Mouse (Mus musculus) G1E-ER4 (cell line): ENCODE measurements around the gene Ccdc28a. TPM values are rescaled to one million over a fixed set of nuclear protein-coding genes. Genes with fewer than 3 reads are reported as not detected.

Experiments
- GATA1 ChIP-seq: IDR thresholded peaks from one replicate; pipeline ENCODE4 v1.8.0; 2012; ENCODE audit warnings: low read length, inconsistent platforms
- polyA plus RNA-seq: library from polyadenylated mRNA; stranded (reverse); fragments of >175 nt; gene quantifications from 2 replicates; pipeline ENCODE4 v1.2.3, GENCODE M21; 2012

Ccdc28a gene
- polyA plus RNA-seq: 1.1 and 1.3 TPM in 2 replicates

DNA sequence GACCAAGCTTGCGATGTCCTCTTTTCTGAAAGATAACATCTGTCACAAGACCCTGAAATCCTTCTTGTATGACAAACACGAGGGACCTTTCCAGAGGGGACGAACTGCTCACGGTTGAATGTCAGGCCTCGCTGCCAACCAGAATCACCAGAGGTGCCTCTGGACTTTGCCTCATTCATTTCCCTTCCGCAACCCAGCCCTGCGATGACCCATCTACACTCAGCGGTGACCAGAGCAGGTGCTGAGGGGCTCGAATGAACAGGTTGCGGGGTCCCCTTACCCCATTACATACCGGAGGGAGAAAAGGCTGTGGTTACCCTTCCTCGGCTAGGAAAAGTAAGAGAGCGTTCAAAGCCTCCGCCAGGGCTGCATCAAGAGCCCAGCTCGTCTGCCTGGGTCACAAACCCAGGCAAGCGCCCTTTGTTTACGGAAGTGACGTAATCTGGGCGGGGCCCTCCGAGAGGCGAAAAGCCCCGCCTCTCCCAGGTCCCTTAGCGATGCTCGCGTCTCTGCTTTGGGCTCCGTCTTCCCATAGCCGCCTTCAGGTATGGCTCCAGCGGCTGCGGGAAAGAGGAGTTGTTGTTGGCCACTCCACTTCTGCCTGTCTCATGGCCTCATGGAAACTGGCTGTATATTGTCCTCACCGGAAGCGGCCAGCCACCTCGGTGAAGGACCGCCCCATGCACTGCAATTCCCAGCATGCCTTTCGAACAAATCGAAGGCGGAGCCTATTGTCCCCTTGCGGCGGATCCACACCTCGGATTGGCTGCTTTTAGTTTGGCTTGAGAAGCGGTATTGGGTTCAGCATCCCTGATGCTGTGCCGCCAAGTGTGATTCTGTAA is at the start of gene Ccdc28a:
Gene Ccdc28a, minus strand, starts transcription at position 439 of the 842 bp plus-strand sequence.
- TF ChIP-seq GATA1: no peak

DNA sequence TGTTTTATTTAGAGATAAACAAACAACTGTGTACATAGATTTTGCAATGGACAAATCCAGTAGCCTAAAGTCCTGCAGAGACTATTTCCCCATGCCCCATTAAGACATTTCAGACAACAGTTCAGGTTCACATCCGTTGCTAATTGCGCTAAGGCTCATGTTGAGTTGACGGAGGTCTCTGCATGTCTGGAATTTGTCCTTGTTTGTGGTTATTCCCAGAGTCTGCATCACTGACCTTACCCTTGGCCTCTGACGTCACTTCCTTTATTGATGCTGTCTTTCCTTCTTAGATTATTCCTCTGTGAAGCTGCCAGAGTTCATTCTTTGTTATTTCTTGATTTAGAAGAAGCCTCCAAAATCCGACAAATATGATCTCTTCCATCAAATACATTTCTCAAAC is 49.2 kb upstream of the Ccdc28a start:
- no peak for TF ChIP-seq GATA1

DNA sequence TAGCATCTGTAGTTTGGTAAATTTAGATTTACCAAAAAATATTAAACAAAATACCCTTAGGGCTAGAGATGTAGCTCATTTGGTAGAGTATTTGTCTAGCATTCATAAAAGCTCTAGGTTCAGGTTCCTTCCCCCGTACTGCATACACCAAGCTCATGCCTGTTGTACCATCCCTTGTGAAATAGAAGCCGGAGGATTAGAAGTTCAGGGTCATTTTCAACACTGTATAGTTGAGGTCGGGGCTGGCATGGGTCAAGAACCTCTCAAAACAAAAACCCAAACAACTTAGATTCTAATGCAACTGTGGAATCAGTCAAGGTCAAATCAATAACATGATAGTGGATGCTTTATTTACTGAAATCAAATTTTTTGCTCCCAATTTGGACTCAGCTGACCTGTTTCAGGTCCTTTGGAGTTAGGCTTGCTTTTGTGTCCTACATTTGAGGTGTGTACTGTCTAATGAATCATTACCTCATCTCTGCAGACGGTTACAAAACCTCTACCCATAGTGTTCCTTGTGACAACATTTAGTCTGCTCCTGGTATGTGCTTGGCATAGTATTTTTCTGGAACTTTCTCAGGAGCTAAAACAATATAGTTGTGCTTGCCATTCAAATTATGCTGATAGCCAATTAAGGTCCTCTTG is 41.4 kb upstream of the Ccdc28a start:
- TF ChIP-seq GATA1: no peak

DNA sequence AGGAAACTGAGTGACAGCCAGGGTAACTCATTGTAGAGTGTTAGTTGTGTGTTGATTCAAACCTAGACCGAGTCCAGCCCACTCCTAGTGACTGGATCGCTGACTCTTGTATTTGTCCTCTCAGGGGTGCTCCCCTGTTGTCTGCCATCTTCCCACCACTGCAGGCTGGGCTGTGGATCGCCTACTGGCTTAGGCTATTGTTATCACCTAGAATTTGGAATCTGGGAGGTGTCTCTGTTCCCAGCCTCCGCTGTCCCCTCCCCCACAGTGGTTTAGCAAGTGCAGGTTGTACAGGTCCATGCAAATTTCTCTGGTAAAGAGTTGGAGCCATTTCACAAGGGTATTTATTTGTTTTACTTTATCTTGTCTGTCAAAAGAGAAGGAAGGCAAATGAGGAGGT is 16.5 kb upstream of the Ccdc28a start:
- TF ChIP-seq GATA1: no peak

DNA sequence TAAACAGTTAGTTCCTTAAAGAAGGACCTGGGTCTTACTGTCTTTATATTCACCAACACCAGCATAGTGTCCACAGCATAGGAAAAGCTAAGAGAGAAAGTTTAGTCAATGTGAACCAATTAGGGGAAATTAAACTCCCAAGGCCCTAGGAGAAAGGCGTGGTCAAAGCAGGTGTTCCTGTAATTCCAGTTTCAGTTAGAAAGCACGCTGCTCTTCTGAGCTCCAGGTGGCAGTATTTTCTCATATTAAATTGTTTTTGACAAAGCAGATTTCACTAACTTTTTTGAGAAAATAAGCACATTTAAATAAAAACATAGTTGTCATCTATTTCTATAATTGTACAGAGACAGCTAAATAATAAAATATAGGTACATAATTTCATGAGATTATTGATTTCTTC is 8.8 kb upstream of the Ccdc28a start:
- no peak for TF ChIP-seq GATA1

DNA sequence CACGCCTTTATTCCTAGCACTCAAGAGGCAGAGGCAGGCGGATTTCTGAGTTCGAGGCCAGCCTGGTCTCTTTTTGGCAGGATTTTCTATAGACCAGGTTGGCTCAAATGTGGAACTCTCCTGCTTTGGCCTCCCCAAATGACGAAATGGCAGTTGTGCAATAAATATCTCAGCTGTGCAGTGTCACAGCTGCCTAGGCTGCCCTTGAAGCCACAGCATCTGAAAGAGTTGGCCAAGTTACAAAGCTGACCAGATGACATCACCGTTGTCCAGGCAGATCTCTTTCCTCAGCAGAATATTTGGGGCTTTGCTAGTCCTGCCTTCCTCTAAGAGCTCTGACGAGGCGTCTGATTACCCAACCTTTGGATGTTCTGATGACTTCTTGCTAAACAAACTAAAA is 2.4 kb upstream of the Ccdc28a start:
- no peak for TF ChIP-seq GATA1

DNA sequence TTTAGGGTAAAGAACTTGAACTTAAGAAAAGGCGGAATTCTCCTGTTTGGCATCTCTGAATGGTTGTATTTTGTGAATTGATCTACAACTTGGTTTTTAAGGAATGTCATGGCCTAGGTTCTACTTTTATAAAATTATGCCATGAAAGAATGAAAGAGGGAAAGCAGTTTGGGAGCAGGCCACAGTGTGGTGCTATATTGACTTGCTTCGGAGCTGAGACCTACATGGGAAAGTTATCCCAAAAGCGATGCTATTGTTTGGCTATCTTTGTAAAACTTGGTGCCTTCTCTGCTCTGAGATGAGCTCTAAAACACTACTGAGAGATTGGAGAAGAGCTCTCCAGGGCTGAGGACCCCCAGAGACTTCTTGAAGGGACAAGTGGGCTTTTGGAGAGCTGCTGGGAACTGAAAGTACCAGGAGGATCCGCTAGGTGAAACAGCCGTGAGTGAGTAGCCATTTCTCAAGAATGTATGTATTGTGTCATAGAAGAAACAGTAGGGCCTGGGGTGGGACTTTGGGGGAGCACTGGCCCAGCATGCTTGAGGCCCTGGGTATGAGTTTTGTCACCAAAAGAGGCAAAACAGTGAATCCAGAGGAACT is 1.6 kb upstream of the Ccdc28a start:
- no peak for TF ChIP-seq GATA1

DNA sequence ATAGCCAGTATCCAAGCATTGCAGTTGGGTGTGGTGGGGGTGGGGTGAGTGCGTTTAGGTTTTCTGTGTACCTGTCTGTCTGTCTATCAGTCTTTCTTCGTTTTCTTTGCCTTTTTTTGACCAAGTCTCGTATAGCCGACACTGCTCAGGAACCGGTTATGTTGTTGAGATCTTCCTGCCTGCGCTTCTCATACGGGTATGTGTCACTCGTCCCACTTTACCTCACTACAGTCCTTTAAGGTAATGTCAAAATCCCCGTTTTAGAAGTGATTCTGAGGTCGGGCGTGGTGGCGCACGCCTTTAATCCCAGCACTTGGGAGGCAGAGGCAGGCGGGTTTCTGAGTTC is 577 bp upstream of the Ccdc28a start:
- TF ChIP-seq GATA1: no peak

DNA sequence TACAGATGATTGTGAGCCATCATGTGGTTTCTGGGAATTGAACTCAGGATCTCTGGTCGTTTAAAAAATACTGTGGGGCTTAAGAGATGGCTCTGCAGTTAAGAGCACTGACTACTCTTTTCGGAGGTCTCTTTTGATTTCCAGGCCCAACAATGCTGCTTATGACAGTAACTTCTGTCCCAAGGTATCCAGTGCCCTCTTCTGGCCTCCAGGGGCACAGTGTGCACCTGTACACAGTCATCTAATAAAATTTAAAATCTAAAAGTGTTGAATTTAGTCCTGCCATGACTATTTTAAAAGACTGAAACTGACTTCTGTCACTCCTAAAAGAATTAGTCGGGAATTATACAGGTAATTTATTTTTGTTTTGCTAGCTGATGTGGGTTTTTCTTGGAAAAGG is 907 bp downstream of the Ccdc28a start:
- no peak for TF ChIP-seq GATA1

DNA sequence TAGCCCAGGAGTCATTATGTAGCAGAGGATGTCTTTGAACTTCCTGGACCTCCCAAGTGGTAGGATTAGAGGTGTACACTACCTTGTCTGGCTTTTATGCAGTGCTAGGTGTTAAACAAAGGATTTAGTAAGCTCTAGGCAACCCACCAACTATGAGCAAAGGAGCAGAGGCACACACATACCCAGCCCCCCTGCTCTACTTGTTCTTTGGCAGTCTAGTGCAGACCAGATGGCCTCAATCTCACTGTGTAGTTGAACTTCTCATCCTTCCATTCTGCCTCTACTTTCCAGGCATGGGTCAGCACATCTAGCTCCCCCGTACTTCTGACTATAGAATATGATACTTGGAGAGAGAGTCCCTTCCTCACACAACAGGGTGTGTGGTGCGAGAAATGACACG is 10.4 kb downstream of the Ccdc28a start:
- no peak for TF ChIP-seq GATA1

DNA sequence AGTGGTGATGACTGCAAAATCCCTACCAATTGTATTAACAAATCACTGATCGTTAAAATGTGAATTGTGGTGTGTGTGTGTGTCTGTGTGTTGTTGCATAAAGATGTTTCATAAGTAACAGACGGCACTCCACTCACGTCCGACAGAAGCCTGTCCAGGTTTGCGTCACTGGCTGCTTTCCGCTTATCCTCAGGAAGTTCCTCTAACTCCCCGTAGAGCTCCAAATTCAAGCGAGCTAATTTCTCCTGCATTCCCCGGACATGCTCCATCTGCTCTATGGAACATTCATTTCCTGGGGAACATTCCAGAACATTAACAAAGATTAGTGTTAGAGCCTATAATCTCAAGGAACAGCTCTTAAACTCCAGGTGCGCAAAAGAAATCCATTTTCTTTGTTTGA is 15.4 kb downstream of the Ccdc28a start:
- TF ChIP-seq GATA1: no peak

DNA sequence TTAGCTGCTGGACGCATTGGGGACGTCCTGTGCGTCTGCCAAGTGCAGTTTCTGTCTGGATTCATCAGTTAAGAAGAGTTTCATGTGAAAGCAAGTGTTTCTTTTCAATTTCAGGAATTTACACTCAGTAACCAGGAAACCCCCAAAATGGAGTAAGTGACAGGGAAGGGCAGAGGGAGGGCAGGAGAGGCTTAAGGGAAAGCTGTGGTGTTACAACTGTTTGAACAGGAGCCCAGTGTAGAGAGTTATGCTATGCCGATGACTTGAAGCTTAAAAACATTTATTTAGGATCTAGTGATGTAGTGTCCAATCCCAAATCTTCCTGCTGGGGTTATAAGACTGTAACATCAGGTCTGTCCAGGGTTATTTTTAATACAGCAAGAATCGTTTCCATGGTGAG is 20.7 kb downstream of the Ccdc28a start:
- TF ChIP-seq GATA1: no peak

DNA sequence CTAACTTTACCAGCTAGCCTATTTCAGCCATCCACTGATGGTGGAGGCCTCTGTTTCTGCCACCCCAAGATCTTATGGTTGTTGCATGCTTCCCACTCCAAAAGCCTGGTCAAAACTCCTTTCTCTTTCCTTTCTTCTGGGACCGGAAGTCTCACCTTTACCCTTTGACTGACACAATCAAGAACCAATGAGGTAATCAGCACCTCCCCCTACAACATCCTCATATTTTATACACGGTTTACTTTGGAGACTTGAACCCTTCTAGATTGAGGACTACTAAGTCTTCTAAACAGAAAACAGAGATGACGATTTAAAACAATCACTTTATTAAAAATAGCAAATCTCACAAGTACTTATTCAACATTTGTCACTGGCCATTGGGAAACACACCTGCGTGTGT is 21.4 kb downstream of the Ccdc28a start:
- TF ChIP-seq GATA1: no peak

DNA sequence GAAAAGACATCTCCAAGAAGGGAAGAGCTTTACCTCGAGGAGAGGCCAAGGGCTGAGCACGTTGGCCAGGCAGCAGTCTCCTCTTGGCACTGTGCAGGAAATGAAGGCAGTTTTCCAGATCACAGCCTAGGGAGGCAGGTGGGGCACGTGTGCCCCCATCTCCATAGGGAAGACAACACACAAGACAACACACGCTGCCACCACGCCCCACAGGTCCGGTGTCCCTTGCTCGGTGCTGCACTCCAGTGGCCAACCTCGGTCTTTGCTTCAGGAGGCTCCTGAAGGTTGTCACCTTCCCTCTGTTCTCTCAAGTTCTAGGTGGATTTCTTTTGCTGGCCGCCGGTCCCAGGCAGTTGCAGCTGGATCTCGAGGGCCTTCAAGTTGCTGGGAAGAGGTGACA is 24.1 kb downstream of the Ccdc28a start, which contains the start of gene Ect2l:
Gene Ect2l, minus strand, starts transcription at position 165 of the 400 bp plus-strand sequence.
- no peak for TF ChIP-seq GATA1

DNA sequence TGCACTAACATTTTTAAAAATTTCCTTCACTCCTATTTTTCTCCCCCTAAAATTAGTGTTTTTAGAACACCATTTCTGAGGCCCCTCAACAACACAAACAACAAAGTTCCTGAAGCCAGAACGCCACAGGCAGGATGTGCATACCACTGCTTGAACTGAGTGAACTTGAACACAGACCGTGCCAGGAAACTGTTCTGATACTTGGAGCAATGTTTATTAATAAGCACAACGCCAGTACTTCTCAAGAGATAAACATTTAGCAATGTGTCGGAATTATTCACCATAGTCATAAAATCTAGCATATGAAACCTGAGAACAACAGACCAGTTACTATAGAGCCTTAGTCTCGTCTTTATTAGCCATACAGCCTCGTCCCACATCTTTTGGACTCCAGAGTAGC is 24.7 kb downstream of the Ccdc28a start:
- no peak for TF ChIP-seq GATA1

DNA sequence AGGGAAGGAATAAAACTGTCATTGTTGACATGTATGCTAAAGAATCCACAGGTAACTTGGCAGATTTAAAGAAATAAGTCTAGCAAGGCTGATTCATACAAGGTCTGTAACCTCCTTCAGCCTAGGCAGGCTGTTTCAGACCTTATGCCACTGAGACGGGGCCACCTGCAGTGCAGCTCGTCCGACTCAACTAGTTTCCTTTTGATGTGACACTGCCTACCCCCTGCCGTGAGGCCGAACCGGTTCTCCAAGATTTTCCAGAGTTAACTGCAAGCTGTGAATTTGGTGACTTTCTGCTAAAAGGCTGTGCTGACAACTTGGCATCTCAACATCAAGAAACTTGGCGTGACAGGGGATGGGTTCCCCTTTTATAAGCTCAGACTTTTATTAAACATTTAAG is 30.7 kb downstream of the Ccdc28a start:
- no peak for TF ChIP-seq GATA1

DNA sequence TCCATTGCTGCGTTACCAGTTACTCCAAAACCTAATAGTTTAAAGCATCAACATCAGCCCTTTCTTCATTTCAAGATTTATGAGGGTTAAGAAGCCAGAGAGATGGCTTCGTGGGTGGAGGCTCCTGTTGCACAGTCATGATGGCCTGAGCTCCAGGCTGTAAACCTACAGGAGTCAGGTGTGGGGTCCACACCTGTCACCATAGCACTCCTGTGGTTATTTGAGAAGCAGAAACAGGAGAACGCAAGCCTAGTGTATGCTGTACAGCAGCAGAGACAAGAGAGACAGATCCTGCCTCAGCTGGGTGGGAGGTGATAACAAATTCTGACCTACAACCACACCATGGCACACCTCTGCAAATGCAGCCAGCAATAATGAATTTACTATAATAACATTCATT is 32.4 kb downstream of the Ccdc28a start:
- no peak for TF ChIP-seq GATA1
